Mouse (Mus musculus): ENCODE measurements around the gene Foxs1.

Gene Foxs1

DNA sequence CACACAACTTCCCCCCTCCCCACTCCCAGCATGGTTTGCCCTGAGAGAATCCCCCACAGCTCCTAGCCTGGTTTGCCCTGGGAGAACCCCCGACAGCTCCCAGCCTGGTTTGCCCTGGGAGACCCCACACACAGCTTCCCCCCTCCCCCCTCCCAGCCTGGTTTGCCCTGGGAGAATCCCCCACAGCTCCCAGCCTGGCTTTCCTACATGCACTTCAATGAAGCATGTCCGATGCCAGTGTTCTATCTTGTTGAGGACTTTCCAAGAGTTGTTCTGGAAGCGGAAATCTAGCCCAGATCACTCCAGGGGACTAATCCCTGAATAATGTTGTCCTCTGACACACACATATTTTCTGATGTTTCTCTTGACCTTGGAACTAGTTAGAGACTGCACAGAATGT, 30.4 kb downstream of the Foxs1 start:
- no peak for DNase-seq

DNA sequence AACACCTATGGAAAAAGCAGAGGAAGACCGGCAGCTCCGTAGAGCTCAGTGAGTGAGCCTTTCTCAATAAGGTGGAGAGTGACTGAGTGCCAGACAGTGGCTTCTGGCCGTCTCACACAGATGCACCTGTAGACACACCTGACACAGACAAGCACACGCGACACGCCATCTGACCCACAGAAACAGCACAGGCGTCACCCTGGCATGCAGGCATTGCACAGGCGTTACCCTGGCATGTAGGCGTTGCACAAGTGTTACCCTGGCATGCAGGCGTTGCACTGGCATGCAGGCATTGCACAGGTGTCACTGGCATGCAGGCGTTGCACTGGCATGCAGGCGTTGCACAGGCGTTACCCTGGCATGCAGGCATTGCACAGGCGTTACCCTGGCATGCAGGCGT, 31.7 kb downstream of the Foxs1 start:
- no peak for DNase-seq

DNA sequence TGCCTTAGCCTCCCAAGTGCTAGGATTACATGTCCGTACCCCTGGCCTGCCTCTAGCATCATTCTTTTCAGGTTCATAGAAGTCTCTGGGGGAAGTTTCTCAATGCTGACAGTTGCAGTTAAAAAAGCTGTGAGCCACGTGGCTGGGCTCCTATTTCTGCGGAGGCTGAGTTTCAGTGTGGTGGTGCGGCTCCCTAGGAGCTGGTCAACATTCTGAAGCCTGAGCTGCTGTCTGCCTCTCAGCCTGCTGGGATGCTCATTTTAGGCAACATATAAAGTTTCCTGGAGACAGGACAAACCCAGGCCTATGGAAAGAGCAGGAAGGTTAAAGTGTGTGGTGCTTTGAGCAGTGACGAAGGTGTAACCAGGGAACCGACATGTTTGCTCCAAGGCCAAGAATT, 34.0 kb downstream of the Foxs1 start:
- no peak for DNase-seq

DNA sequence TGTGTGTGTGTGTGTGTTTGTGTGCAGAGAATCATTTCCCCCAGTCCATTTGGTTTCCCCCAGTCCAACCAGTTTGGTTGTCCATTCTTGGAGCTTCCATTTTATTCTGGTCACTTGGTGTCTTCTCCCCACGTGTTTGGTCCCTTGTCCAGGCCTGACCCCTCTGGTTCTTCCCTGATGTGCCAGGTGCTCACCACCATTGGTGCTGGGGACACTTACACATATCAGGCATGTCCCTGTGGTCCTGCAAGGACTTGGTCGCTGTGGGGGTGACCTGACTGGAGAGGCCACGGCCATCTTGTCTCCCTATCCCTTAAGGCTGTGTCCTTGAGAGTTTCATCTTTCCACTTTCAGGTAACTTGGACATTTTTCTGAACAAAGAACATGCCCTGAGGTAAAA, 36.1 kb downstream of the Foxs1 start:
- DNase-seq, result no peak

DNA sequence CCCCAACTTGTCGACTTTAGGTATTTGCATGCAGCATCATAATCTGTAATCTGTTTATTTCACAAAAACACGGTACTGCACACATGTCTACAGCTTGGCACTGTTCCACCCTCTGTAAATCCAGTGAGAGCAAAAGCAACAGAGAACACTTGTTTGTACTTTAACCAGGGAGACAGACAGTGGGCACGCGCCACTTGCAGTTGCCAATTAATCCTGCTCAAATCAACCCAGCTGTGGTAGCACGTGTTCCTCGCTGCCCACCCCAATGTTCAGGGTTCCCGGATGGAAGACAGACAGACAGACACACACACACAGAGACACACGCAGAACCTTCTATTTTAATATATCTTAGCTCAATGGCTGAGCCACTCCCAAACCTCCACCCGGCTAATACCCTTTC, 37.2 kb downstream of the Foxs1 start:
- DNase-seq, result no peak

DNA sequence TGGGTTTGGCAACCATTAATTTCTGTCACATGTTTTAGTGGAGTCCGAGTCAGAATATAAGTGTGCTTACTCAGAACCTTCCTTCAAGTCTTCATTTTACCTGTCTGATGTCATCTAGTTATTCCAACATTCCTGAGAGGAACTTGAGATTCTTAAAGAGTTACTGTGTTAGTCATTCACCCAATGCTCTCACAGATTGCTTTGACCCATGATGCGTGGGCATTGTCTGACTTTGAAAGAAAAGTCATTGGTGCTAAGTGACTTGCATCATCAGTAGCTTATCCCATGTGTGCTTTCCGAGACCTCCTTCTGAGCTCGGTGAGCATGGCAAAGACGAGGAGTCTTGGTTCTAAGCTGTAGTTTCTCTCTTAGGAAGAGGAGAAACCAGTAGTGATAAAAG, 44.2 kb downstream of the Foxs1 start:
- no peak for DNase-seq

DNA sequence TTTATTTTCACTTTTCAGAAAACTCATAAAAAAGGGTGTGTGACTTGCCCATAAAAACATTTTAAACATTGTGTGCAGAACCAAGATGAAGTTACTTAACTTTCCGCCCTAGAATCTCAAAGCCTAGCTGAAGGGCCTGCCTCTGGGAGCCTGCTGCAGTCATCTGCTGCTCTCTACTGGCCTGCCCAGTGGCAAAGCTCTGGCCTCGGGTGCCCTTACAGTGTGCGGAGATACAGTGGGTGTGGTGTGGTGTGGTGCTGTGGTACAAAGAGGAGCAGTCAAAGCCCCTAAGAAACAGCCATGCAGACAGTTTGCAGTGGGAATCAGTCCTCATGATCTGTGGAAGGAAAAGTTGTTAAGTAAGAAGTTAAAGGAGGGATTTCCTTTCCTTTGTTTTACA, 45.8 kb downstream of the Foxs1 start:
- DNase-seq, result no peak

DNA sequence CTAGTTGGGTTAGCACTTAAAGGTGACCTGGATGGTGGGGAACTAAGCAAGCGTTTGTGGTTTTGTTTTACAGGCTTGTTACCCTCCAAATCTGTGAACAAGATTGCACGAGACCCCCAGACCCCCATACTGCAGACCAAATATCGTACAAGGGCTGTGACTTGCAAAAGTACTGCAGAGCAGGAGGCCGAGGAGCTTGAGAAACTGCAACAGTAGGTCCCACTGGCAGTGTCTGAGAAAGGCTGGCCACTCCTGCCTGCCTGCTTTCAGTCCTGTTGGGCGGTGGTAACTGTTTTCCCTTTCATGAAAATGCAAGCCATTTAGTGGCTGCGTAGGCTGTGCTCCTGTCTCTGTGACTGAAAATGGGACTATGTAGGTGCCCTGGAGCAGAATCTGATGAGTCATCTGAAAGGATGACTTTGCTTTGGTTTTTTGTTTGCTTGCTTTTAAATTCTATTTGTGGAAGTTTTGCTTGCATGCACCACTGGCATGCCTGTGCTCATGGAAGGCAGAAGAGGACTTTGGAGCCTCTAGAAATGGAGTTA, 48.8 kb downstream of the Foxs1 start:
- no peak for DNase-seq

All from cerebellum, adult 11-12 months (tissue).